23 mouse cellular contexts compared by ENCODE assay signal in the genomic region with DNA sequence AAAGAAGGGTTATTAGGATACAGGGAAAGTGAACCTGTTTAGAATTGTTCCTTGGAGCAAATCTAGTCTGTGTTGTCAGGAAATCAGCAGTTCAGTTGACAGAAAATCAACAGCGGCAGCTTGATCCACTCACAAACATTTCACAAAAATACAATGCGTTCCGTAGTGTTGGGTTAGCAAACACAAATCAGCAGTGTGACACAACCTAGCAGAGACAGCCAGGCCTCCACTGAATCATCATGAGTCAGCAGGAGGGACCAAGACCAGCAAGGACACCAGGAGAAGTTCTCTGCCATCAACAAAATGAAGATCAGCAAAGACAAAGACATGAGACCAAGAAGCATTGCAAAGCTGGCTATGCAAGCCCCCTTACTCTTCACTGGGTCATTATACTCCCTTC.
DNase-seq lines count a peak whose midpoint lies in the region; ATAC-seq lines count a peak whose summit lies in the region.
"Had no signal": no experiment of that assay in that cellular context is flagged by ENCODE, and none has a peak within 500 bp of the region (broad histone marks: within the 10 kb centered on the region; RNA-seq: fewer than 3 reads in every experiment).

No protein-coding gene starts in this region.

- H3K4me3 ChIP-seq in megakaryocyte, embryonic 14.5 days (replicated peaks) = peak overlapping the region; percentile 74
- H3K4me3 ChIP-seq: embryonic facial prominence, embryonic 12.5 days; heart, adult 2 months; heart, embryonic 12.5 days; midbrain, embryonic 13.5 days had no signal

- H3K9me3 ChIP-seq in megakaryocyte, embryonic 14.5 days = peaks cover 12% of the 10 kb centered on the region
- H3K9me3 ChIP-seq: embryonic facial prominence, embryonic 12.5 days; heart, embryonic 12.5 days; midbrain, embryonic 13.5 days had no signal

- peak; percentile 79 to 86 for DNase-seq in adrenal gland, adult (ENCODE audit: inconsistent age in 2 of 2, low spot score in 1 of 2)
- DNase-seq in adrenal gland, postnatal 4 days (ENCODE audit: low spot score in 2 of 2) = no peak
- peak; percentile 12 for DNase-seq in adrenal gland, postnatal 25 days
- DNase-seq in frontal cortex, adult 2 months (ENCODE audit: extremely low spot score in 1 of 2, low spot score in 1 of 2) = no peak
- DNase-seq: cerebellum, adult 11-12 months; cerebellum, adult 9-11 months; embryo, embryonic 11 days; gastrocnemius, postnatal 36 days; heart, adult 2 months; heart, postnatal 4 days; kidney, postnatal 14 days; layer of hippocampus, adult 9-11 months; lung, adult 18-20 months; retina, postnatal 1 day; right cerebral cortex, postnatal 14 days had no signal

- H3K27me3 ChIP-seq in megakaryocyte, embryonic 14.5 days (replicated peaks) = no peaks in the 10 kb centered on the region
- H3K27me3 ChIP-seq: embryonic facial prominence, embryonic 12.5 days; heart, embryonic 12.5 days; midbrain, embryonic 13.5 days had no signal

- peaks cover 61% of the 10 kb centered on the region for H3K4me1 ChIP-seq in megakaryocyte, embryonic 14.5 days
- H3K4me1 ChIP-seq: embryonic facial prominence, embryonic 12.5 days had no signal

- no peak for ATAC-seq in megakaryocyte, adult 5-6 weeks (ENCODE audit: poor library complexity, severe bottlenecking)
- no peak for ATAC-seq in monocyte, adult 5-6 weeks (replicated peaks; ENCODE audit: insufficient number of reproducible peaks, low FRiP score, low TSS enrichment, poor library complexity, severe bottlenecking)
- ATAC-seq: forebrain, embryonic 14.5 days; intestine, postnatal 0 days; midbrain, embryonic 13.5 days had no signal

- H3K36me3 ChIP-seq in megakaryocyte, embryonic 14.5 days (replicated peaks; ENCODE audit: low read length) = peaks cover 36% of the 10 kb centered on the region
- H3K36me3 ChIP-seq: embryonic facial prominence, embryonic 12.5 days; heart, embryonic 12.5 days; midbrain, embryonic 13.5 days had no signal

Comparison
In these comparisons a context has a peak if more than half of its experiments do, and no peak if none do; other contexts are left out.
1. DNase-seq: peak in adrenal gland, adult (2 of 2) and adrenal gland, postnatal 25 days (single experiment); none in adrenal gland, postnatal 4 days (0 of 2) and frontal cortex, adult 2 months (0 of 2).